Mouse (Mus musculus): ENCODE data around the gene Adarb2.

- no peak for TF ChIP-seq CTCF (IDR thresholded peaks at IDR 0.05; ENCODE audit: extremely low read depth, insufficient read depth, insufficient read length, insufficient replicate concordance)
- no peak for TF ChIP-seq POLR2A (IDR thresholded peaks at IDR 0.05; ENCODE audit: low read depth, low read length)
Observed at GRCm38 (mm10) chr13:8563161-8563560, 360.5 kb downstream of the Adarb2 start.

Data from spleen, adult 2 months (tissue).